Mouse (Mus musculus): ENCODE data around the gene Pacrg. TPM values are rescaled to one million over a fixed set of nuclear protein-coding genes. Genes with fewer than 3 reads are reported as not detected.
A peak's percentile ranks its signal among the peaks of the same experiment; 100 is the strongest.

Pacrg gene
- polyA plus RNA-seq, 1 experiment from 2014 or later = 6.4 TPM

DNA sequence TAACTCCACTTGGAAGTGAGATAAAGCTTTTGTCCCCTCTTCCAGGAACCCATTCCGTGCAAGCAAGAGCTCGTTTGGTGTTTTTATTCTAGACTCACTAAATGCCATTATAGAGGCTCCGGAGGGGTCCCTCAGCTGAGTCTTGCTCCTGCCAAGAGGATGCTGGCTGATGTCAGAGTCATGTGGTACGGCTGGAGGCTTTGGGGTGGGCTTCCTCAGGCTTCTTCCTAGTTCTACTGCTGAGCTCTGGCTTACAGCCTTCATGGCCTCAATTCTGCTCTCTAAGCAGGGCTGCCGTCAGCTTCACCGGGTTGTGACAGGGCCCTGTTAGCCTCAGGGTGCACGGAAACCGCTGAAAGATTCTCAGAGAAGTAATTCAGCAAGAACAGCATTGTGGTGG lies 305.9 kb downstream of the Pacrg start:
- Histone ChIP-seq H3K9ac (ENCODE audit: low read length) (no peak overlapping the region), H3K4me2 (ENCODE audit: low read depth) (no peak overlapping the region), H3K27me3 (ENCODE audit: control insufficient read depth, insufficient read depth, low read length) (no peaks in the 10 kb centered on the region), H3K27ac (ENCODE audit: low read depth, low read length) (0 out of 2 replicates have a peak overlapping the region, but pooled peaks have one; percentile 27), H3K36me3 (ENCODE audit: control insufficient read depth, insufficient read depth, low read length) (no peaks in the 10 kb centered on the region), H3K4me3 (ENCODE audit: low read depth, low read length) (no peak overlapping the region), H3K4me1 (ENCODE audit: control insufficient read depth, insufficient read depth, low read length) (no peaks in the 10 kb centered on the region), H3K9me3 (ENCODE audit: control insufficient read depth, low read length) (no peaks in the 10 kb centered on the region)
- no peak for ATAC-seq (ENCODE audit: insufficient read depth, low FRiP score, low TSS enrichment)
- DNase-seq (ENCODE audit: low spot score) = peak; percentile 21
- WGBS = 69% methylated on average over 8 of the region's 8 CpGs

GRCm38 (mm10) chr17:10533461-10533860 lies 306.6 kb downstream of the Pacrg start:
- WGBS = 83% methylated on average over 7 of the region's 7 CpGs
- no peak overlapping the region for H3K9ac ChIP-seq (ENCODE audit: low read length)
- no peak overlapping the region for H3K27ac ChIP-seq (ENCODE audit: low read depth, low read length)

GRCm38 (mm10) chr17:10531024-10531423 lies 309.1 kb downstream of the Pacrg start:
- no peak overlapping the region for H3K27ac ChIP-seq (ENCODE audit: low read depth, low read length)
- H3K4me3 ChIP-seq (ENCODE audit: low read depth, low read length) = no peak overlapping the region
- ATAC-seq (ENCODE audit: insufficient read depth, low FRiP score, low TSS enrichment) = no peak
- no peaks in the 10 kb centered on the region for H3K4me1 ChIP-seq (ENCODE audit: control insufficient read depth, insufficient read depth, low read length)
- WGBS = 33% methylated on average over 8 of the region's 8 CpGs
- H3K9me3 ChIP-seq (ENCODE audit: control insufficient read depth, low read length) = no peaks in the 10 kb centered on the region
- no peaks in the 10 kb centered on the region for H3K36me3 ChIP-seq (ENCODE audit: control insufficient read depth, insufficient read depth, low read length)
- H3K27me3 ChIP-seq (ENCODE audit: control insufficient read depth, insufficient read depth, low read length) = no peaks in the 10 kb centered on the region
- no peak overlapping the region for H3K9ac ChIP-seq (ENCODE audit: low read length)
- H3K4me2 ChIP-seq (ENCODE audit: low read depth) = no peak overlapping the region
- peak; percentile 29 for DNase-seq (ENCODE audit: low spot score)

More at GRCm38 (mm10) chr17:10533461-10533860, 306.6 kb downstream of the Pacrg start:
- Histone ChIP-seq H3K27me3 (ENCODE audit: control insufficient read depth, insufficient read depth, low read length) (no peaks in the 10 kb centered on the region), H3K4me1 (ENCODE audit: control insufficient read depth, insufficient read depth, low read length) (no peaks in the 10 kb centered on the region), H3K4me2 (ENCODE audit: low read depth) (no peak overlapping the region), H3K9me3 (ENCODE audit: control insufficient read depth, low read length) (no peaks in the 10 kb centered on the region), H3K4me3 (ENCODE audit: low read depth, low read length) (no peak overlapping the region), H3K36me3 (ENCODE audit: control insufficient read depth, insufficient read depth, low read length) (no peaks in the 10 kb centered on the region)
- DNase-seq (ENCODE audit: low spot score) (no peak), ATAC-seq (ENCODE audit: insufficient read depth, low FRiP score, low TSS enrichment) (no peak)

GRCm38 (mm10) chr17:10529329-10529955 lies 310.7 kb downstream of the Pacrg start:
- ATAC-seq (ENCODE audit: insufficient read depth, low FRiP score, low TSS enrichment) (no peak), DNase-seq (ENCODE audit: low spot score) (no peak)
- no peak overlapping the region for H3K9ac ChIP-seq (ENCODE audit: low read length)
- H3K27me3 ChIP-seq (ENCODE audit: control insufficient read depth, insufficient read depth, low read length) = no peaks in the 10 kb centered on the region
- H3K27ac ChIP-seq (ENCODE audit: low read depth, low read length) = no peak overlapping the region
- H3K4me1 ChIP-seq (ENCODE audit: control insufficient read depth, insufficient read depth, low read length) = no peaks in the 10 kb centered on the region
- H3K4me3 ChIP-seq (ENCODE audit: low read depth, low read length) = no peak overlapping the region
- H3K9me3 ChIP-seq (ENCODE audit: control insufficient read depth, low read length) = no peaks in the 10 kb centered on the region
- WGBS = 86% methylated on average over 3 of the region's 3 CpGs
- H3K4me2 ChIP-seq (ENCODE audit: low read depth) = no peak overlapping the region
- no peaks in the 10 kb centered on the region for H3K36me3 ChIP-seq (ENCODE audit: control insufficient read depth, insufficient read depth, low read length)

GRCm38 (mm10) chr17:10521282-10521681 lies 318.8 kb downstream of the Pacrg start:
- Histone ChIP-seq H3K36me3 (ENCODE audit: control insufficient read depth, insufficient read depth, low read length) (no peaks in the 10 kb centered on the region), H3K27me3 (ENCODE audit: control insufficient read depth, insufficient read depth, low read length) (no peaks in the 10 kb centered on the region), H3K27ac (ENCODE audit: low read depth, low read length) (no peak overlapping the region), H3K9me3 (ENCODE audit: control insufficient read depth, low read length) (no peaks in the 10 kb centered on the region), H3K4me1 (ENCODE audit: control insufficient read depth, insufficient read depth, low read length) (no peaks in the 10 kb centered on the region), H3K4me3 (ENCODE audit: low read depth, low read length) (no peak overlapping the region), H3K9ac (ENCODE audit: low read length) (no peak overlapping the region), H3K4me2 (ENCODE audit: low read depth) (no peak overlapping the region)
- 82% methylated on average over 7 of the region's 7 CpGs for WGBS
- DNase-seq (ENCODE audit: low spot score) (no peak), ATAC-seq (ENCODE audit: insufficient read depth, low FRiP score, low TSS enrichment) (no peak)

- no peak for ATAC-seq (ENCODE audit: insufficient read depth, low FRiP score, low TSS enrichment)
- Histone ChIP-seq H3K9me3 (ENCODE audit: control insufficient read depth, low read length) (no peaks in the 10 kb centered on the region), H3K27ac (ENCODE audit: low read depth, low read length) (no peak overlapping the region), H3K27me3 (ENCODE audit: control insufficient read depth, insufficient read depth, low read length) (no peaks in the 10 kb centered on the region), H3K4me2 (ENCODE audit: low read depth) (no peak overlapping the region), H3K4me3 (ENCODE audit: low read depth, low read length) (no peak overlapping the region), H3K9ac (ENCODE audit: low read length) (no peak overlapping the region), H3K36me3 (ENCODE audit: control insufficient read depth, insufficient read depth, low read length) (no peaks in the 10 kb centered on the region), H3K4me1 (ENCODE audit: control insufficient read depth, insufficient read depth, low read length) (peaks cover 3% of the 10 kb centered on the region; the same call in 1 of the 2 replicates)
- DNase-seq (ENCODE audit: low spot score) = no peak
- 29% methylated on average over 11 of the region's 11 CpGs for WGBS
Observed at GRCm38 (mm10) chr17:10519506-10520155, 320.5 kb downstream of the Pacrg start.

- Histone ChIP-seq H3K27ac (ENCODE audit: low read depth, low read length) (no peak overlapping the region), H3K4me1 (ENCODE audit: control insufficient read depth, insufficient read depth, low read length) (peaks cover 6% of the 10 kb centered on the region; the same call in 1 of the 2 replicates), H3K9me3 (ENCODE audit: control insufficient read depth, low read length) (no peaks in the 10 kb centered on the region), H3K4me2 (ENCODE audit: low read depth) (no peak overlapping the region), H3K36me3 (ENCODE audit: control insufficient read depth, insufficient read depth, low read length) (no peaks in the 10 kb centered on the region), H3K4me3 (ENCODE audit: low read depth, low read length) (no peak overlapping the region), H3K27me3 (ENCODE audit: control insufficient read depth, insufficient read depth, low read length) (no peaks in the 10 kb centered on the region), H3K9ac (ENCODE audit: low read length) (no peak overlapping the region)
- ATAC-seq (ENCODE audit: insufficient read depth, low FRiP score, low TSS enrichment) (peak; percentile 41; the same call in 1 of the 2 replicates), DNase-seq (ENCODE audit: low spot score) (no peak)
- WGBS = 43% methylated on average over 6 of the region's 6 CpGs
Observed at GRCm38 (mm10) chr17:10514812-10515211, 325.3 kb downstream of the Pacrg start.

GRCm38 (mm10) chr17:10510913-10511759 lies 329.0 kb downstream of the Pacrg start:
- Histone ChIP-seq H3K9me3 (ENCODE audit: control insufficient read depth, low read length) (no peaks in the 10 kb centered on the region), H3K27ac (ENCODE audit: low read depth, low read length) (no peak overlapping the region), H3K4me3 (ENCODE audit: low read depth, low read length) (no peak overlapping the region), H3K4me2 (ENCODE audit: low read depth) (no peak overlapping the region), H3K36me3 (ENCODE audit: control insufficient read depth, insufficient read depth, low read length) (no peaks in the 10 kb centered on the region), H3K9ac (ENCODE audit: low read length) (no peak overlapping the region), H3K4me1 (ENCODE audit: control insufficient read depth, insufficient read depth, low read length) (peaks cover 6% of the 10 kb centered on the region; the same call in 1 of the 2 replicates), H3K27me3 (ENCODE audit: control insufficient read depth, insufficient read depth, low read length) (no peaks in the 10 kb centered on the region)
- 81% methylated on average over 10 of the region's 10 CpGs for WGBS
- DNase-seq (ENCODE audit: low spot score) (no peak), ATAC-seq (ENCODE audit: insufficient read depth, low FRiP score, low TSS enrichment) (no peak)

Measured in neural tube, embryonic 11.5 days (tissue).